Mouse (Mus musculus) stomach, embryonic 14.5 days (tissue): ENCODE measurements around the gene Sez6l2. TPM values are rescaled to one million over a fixed set of nuclear protein-coding genes. Genes with fewer than 3 reads are reported as not detected.

Experiments
- ATAC-seq: fragments of 200-750 bp; cut with Nextera tagmentation; 2 replicates; pipeline ENCODE4 v1.8.0; 2017; ENCODE audit warnings: low read depth, moderate TSS enrichment; ENCODE audit not compliant: insufficient number of reproducible peaks, insufficient read depth, low FRiP score
- H3K27ac ChIP-seq: fragments of 300-500 bp; sonication (generic); 2 replicates; pipeline ENCODE4 v1.5.1; 2014; ENCODE audit warnings: mild to moderate bottlenecking, low read length, moderate library complexity, mixed read lengths
- H3K27me3 ChIP-seq: fragments of 300-500 bp; sonication (generic); 2 replicates; pipeline ENCODE4 v1.6.1; 2014; ENCODE audit warnings: low read length, control low read depth, mixed read lengths; ENCODE audit not compliant: control insufficient read depth, insufficient read depth
- H3K36me3 ChIP-seq: fragments of 300-500 bp; sonication (generic); 2 replicates; pipeline ENCODE4 v1.6.1; 2014; ENCODE audit warnings: mild to moderate bottlenecking, control low read depth, low read length, moderate library complexity, mixed read lengths; ENCODE audit not compliant: control insufficient read depth, insufficient read depth
- H3K4me1 ChIP-seq: fragments of 300-500 bp; sonication (generic); 2 replicates; pipeline ENCODE4 v1.6.1; 2014; ENCODE audit warnings: low read length, control low read depth, mixed read lengths; ENCODE audit not compliant: control insufficient read depth, insufficient read depth
- H3K4me2 ChIP-seq: fragments of 300-500 bp; sonication (generic); replicated peaks from 2 replicates; pipeline ENCODE4 v1.6.1; 2014; ENCODE audit warnings: low read depth, low read length, control low read depth
- H3K4me3 ChIP-seq: fragments of 300-500 bp; sonication (generic); 2 replicates; pipeline ENCODE4 v1.5.1; 2014; ENCODE audit warnings: low read depth, low read length, control low read depth
- H3K9ac ChIP-seq: fragments of 300-500 bp; sonication (generic); replicated peaks from 2 replicates; pipeline ENCODE4 v1.6.1; 2014; ENCODE audit warnings: low read depth, mild to moderate bottlenecking, control low read depth, low read length, moderate library complexity, mixed read lengths
- H3K9me3 ChIP-seq: fragments of 300-500 bp; sonication (generic); 2 replicates; pipeline ENCODE4 v1.6.1; 2016; ENCODE audit warnings: low read depth, low read length, control low read depth; ENCODE audit not compliant: control insufficient read depth
- WGBS: fragments of 180-500 bp; shearing (Covaris S2); extraction: QIAGEN DNeasy Blood & Tissue Kit; methylation state at CpG from one replicate; pipeline ENCODE4 v1.1.7; 2014; 5-methylcytosine and 5-hydroxymethylcytosine counted together
- polyA plus RNA-seq: library from polyadenylated mRNA; unstranded; fragments of >200 nt; fragmentation: Nextera tagmentation; extraction: Ambion mirVana; gene quantifications from 2 replicates; pipeline ENCODE4 v1.2.1, GENCODE M21; 2014

The Sez6l2 gene
- polyA plus RNA-seq, 1 experiment from 2014 or later, result 2.9 TPM

DNA sequence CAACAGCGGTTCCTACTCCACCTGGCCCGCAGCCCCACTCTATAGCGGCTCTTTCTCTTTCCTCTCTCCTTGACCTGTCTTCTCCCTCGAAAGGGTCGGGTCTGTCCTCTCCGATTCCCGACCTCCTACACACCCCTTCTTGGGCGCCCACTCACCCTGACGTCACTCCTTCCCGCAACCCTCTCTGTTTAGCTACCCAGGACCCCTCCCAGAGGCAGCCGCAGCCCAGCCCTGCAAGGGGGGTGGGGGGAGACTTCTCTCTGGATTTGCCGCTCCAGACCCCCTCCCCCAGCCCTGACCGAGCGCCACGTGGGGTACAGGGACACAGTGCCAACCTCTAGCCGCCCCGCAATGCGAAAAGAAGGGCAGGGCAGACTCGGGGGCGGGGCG is 965 bp upstream of the Sez6l2 start, which contains the start of gene Asphd1:
Gene Asphd1, minus strand, starts transcription at position 180 of the 390 bp plus-strand sequence.
- no peak within 1 kb of the TSS; the same call in 1 of the 2 replicates for H3K9ac ChIP-seq
- H3K9me3 ChIP-seq, result no peaks in the 10 kb centered on the region
- peaks cover 7% of the 10 kb centered on the region; the same call in 1 of the 2 replicates for H3K4me1 ChIP-seq
- H3K36me3 ChIP-seq, result peaks cover 5% of the 10 kb centered on the region; the same call in 1 of the 2 replicates
- peaks cover 16% of the 10 kb centered on the region for H3K27me3 ChIP-seq
- peak; percentile 21; the same call in 1 of the 2 replicates for ATAC-seq
- H3K4me3 ChIP-seq, result peak within 1 kb of the TSS; percentile 43
- WGBS, result 1% methylated on average over 21 of the region's 21 CpGs
- peak within 1 kb of the TSS; percentile 99 for H3K4me2 ChIP-seq
- no peak within 1 kb of the TSS for H3K27ac ChIP-seq

DNA sequence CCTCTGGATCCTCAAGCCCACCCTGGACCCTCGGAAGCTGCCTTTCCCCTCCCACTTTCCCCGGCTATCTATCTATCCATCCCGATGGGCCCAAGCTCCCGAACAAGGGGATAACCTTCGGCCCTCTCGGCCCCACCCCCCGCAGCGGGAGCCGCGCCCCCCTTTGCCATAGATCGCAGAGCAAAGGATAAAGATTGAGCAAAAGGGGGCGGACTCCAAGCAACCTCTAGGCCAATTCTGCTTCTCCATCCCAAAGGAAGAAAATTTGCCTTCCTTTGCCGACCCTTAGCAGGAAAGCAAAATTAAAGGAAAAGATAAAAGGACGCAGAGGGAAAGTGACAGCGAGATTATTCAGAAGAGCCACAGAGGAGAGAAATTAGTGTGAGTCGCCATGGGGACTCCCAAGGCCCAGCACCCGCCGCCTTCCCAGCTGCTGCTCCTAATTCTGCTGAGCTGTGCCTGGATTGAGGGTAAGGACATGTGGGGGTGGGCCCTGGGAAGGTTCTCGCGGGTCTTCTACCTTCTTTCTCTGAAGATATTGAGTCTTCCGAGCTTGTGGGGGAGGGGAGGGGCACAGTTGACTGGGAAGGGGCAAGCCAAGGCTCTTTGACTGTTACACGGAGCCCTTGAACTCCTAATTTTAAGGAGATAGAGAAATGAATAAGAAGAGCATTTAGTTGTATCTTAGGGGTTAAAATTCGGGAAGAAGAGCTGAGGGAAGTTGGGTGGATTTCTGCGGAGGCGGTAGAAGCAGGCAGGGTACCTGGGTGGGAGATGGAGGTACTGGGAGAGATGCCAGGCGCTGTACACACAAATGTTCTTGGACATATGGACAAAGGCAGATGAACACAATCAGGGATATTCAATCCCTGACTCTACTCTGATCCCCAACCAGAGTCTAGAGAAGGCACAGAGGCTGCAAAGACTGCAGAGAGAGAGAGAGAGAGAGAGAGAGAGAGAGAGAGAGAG is 568 bp downstream of the Sez6l2 start:
- no peak overlapping the region for H3K27ac ChIP-seq
- H3K4me3 ChIP-seq, result peak overlapping the region; percentile 43; the same call in 1 of the 2 replicates
- H3K4me1 ChIP-seq, result peaks cover 7% of the 10 kb centered on the region; the same call in 1 of the 2 replicates
- WGBS, result 5% methylated on average over 26 of the region's 26 CpGs
- no peaks in the 10 kb centered on the region for H3K36me3 ChIP-seq
- peak overlapping the region; percentile 99; the same call in 1 of the 2 replicates for H3K4me2 ChIP-seq
- no peak for ATAC-seq
- H3K9me3 ChIP-seq, result no peaks in the 10 kb centered on the region
- no peak overlapping the region for H3K9ac ChIP-seq
- peaks cover 16% of the 10 kb centered on the region for H3K27me3 ChIP-seq

GRCm38 (mm10) chr7:126951741-126952140 is 1.4 kb downstream of the Sez6l2 start:
- no peaks in the 10 kb centered on the region for H3K9me3 ChIP-seq
- 25% methylated on average over 4 of the region's 4 CpGs for WGBS
- no peak overlapping the region for H3K27ac ChIP-seq
- H3K4me3 ChIP-seq, result no peak overlapping the region
- no peaks in the 10 kb centered on the region for H3K36me3 ChIP-seq
- peaks cover 16% of the 10 kb centered on the region for H3K27me3 ChIP-seq
- no peak overlapping the region for H3K4me2 ChIP-seq
- peaks cover 7% of the 10 kb centered on the region; the same call in 1 of the 2 replicates for H3K4me1 ChIP-seq
- no peak overlapping the region for H3K9ac ChIP-seq
- ATAC-seq, result no peak

- Histone ChIP-seq H3K4me3 (no peak overlapping the region), H3K4me1 (peaks cover 7% of the 10 kb centered on the region; the same call in 1 of the 2 replicates), H3K36me3 (no peaks in the 10 kb centered on the region), H3K9me3 (no peaks in the 10 kb centered on the region), H3K27ac (no peak overlapping the region), H3K4me2 (no peak overlapping the region), H3K9ac (no peak overlapping the region), H3K27me3 (peaks cover 16% of the 10 kb centered on the region)
- ATAC-seq, result no peak
- WGBS, result 0% methylated on average over 8 of the region's 8 CpGs
These were observed 2.3 kb downstream of the Sez6l2 start for GRCm38 (mm10) chr7:126952646-126953045.

DNA sequence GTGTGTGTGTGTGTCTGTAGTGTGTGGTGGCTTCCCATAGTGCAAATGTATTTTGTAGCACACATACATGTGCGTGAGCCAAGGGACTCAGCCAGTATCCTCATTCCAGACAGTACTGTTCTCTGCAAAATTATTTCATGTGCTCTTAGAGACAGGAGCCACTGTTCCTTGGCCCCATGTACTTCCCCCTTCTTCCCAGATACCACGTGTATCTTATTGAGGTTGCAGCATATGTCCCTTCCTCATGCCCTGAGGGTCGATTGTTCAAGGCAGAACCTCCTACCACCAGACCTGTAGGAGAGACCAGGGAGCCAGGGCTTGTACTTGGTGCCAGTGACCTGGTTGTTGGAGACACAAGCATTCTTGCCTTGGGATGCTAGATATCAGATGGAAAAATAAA is 4.8 kb downstream of the Sez6l2 start:
- Histone ChIP-seq H3K27me3 (peaks cover 15% of the 10 kb centered on the region), H3K27ac (no peak overlapping the region), H3K4me3 (no peak overlapping the region), H3K4me2 (no peak overlapping the region), H3K9ac (no peak overlapping the region), H3K9me3 (no peaks in the 10 kb centered on the region), H3K4me1 (peaks cover 4% of the 10 kb centered on the region; the same call in 1 of the 2 replicates), H3K36me3 (no peaks in the 10 kb centered on the region)
- WGBS, result 62% methylated on average over 3 of the region's 3 CpGs
- ATAC-seq, result no peak

DNA sequence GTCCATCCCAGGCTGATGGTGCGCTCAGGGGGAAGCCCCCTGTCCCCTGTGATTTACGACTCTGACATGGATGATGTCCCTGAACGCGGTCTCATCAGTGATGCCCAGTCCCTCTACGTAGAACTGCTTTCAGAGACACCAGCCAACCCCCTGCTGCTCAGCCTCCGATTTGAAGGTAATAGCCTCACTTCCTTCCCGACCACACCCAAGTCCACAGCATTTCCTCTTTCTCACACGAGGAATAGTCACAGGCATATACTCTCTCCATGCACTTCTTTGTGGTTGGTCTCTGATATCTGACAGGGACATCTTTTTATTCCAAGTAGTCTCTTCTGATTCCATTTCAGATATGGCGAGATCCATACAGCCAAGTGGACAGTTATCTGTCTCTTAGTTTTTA is 9.4 kb downstream of the Sez6l2 start:
- Histone ChIP-seq H3K27me3 (no peaks in the 10 kb centered on the region), H3K27ac (no peak overlapping the region), H3K4me3 (no peak overlapping the region), H3K9me3 (no peaks in the 10 kb centered on the region), H3K36me3 (no peaks in the 10 kb centered on the region), H3K4me1 (no peaks in the 10 kb centered on the region), H3K4me2 (no peak overlapping the region), H3K9ac (no peak overlapping the region)
- ATAC-seq, result no peak
- WGBS, result 60% methylated on average over 9 of the region's 9 CpGs

GRCm38 (mm10) chr7:126961095-126961494 is 10.7 kb downstream of the Sez6l2 start:
- no peak for ATAC-seq
- Histone ChIP-seq H3K4me3 (no peak overlapping the region), H3K36me3 (no peaks in the 10 kb centered on the region), H3K4me2 (no peak overlapping the region), H3K4me1 (no peaks in the 10 kb centered on the region), H3K27me3 (no peaks in the 10 kb centered on the region), H3K9ac (no peak overlapping the region), H3K27ac (no peak overlapping the region), H3K9me3 (no peaks in the 10 kb centered on the region)
- WGBS, result 79% methylated on average over 5 of the region's 5 CpGs

GRCm38 (mm10) chr7:126961965-126962364 is 11.6 kb downstream of the Sez6l2 start:
- no peak overlapping the region for H3K4me3 ChIP-seq
- ATAC-seq, result no peak
- no peak overlapping the region for H3K9ac ChIP-seq
- no peaks in the 10 kb centered on the region for H3K9me3 ChIP-seq
- no peaks in the 10 kb centered on the region for H3K27me3 ChIP-seq
- WGBS, result 88% methylated on average over 4 of the region's 4 CpGs
- H3K36me3 ChIP-seq, result no peaks in the 10 kb centered on the region
- no peak overlapping the region for H3K27ac ChIP-seq
- H3K4me1 ChIP-seq, result no peaks in the 10 kb centered on the region
- no peak overlapping the region for H3K4me2 ChIP-seq
